Comparison of ENCODE assay signal across 21 mouse cellular contexts in the genomic region with DNA sequence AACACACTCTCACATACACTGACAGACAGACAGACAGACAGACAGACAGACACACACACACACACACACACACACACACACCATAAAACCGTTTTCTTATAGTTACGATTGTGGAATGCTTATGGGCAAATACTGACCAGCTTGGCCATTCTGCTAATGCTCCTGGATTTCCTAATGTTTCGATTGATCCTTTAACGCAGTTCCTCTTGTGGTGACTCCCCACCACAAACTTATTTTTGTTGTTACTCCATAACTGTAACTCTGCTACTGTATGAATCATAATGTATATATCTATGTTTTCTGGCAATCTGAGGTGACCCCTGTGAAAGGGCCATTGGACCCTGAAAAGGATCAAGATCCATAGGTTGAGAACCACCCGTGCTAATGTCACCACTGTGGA.
"Had no signal": no experiment of that assay in that cellular context is flagged by ENCODE, and none has a peak within 500 bp of the region (broad histone marks: within the 10 kb centered on the region; RNA-seq: fewer than 3 reads in every experiment).

No protein-coding gene starts in this region.

- H3K27ac ChIP-seq: gastrocnemius, adult 2 months; heart, embryonic 10.5 days; hindbrain, embryonic 14.5 days; intestine, embryonic 15.5 days; limb, embryonic 13.5 days; limb, embryonic 15.5 days had no signal

- DNase-seq: gastrocnemius, adult 2 months; gastrocnemius, postnatal 10 days; gastrocnemius, postnatal 25 days; heart, adult 18-20 months; heart, postnatal 10 days; heart, postnatal 36 days; kidney, adult 18-20 months; kidney, adult 8-10 months; kidney, postnatal 10 days; layer of hippocampus, adult 9-11 months; layer of hippocampus, postnatal 36 days; left cerebral cortex, postnatal 4 days had no signal

- H3K4me1 ChIP-seq: intestine, embryonic 15.5 days had no signal

- ATAC-seq: hindbrain, embryonic 16.5 days; inflammation-experienced regulatory T-cells, adult 6 months; intestine, embryonic 15.5 days; intestine, postnatal 0 days had no signal

- H3K4me3 ChIP-seq: gastrocnemius, adult 2 months; heart, embryonic 10.5 days; heart, embryonic 12.5 days; intestine, embryonic 15.5 days; limb, embryonic 13.5 days; limb, embryonic 15.5 days had no signal
